Mouse (Mus musculus) ES-E14 (cell line): ENCODE measurements around the gene Rbfox3.

ENCODE experiments used
- CHD2 ChIP-seq: IDR thresholded peaks from 2 replicates; pipeline ENCODE4 v1.6.1; 2014; ENCODE audit warnings: mild to moderate bottlenecking, low read depth, low read length, inconsistent platforms
- HCFC1 ChIP-seq: IDR thresholded peaks from 2 replicates; pipeline ENCODE4 v1.6.1; 2012; ENCODE audit warnings: low read length, inconsistent platforms, borderline replicate concordance; ENCODE audit not compliant: insufficient read depth
- ZC3H11A ChIP-seq: IDR thresholded peaks from 2 replicates; pipeline ENCODE4 v1.6.1; 2012; ENCODE audit warnings: low read depth, mild to moderate bottlenecking, inconsistent platforms, low read length, borderline replicate concordance
- ZNF384 ChIP-seq: IDR thresholded peaks from 2 replicates; pipeline ENCODE4 v1.6.1; 2012; ENCODE audit warnings: low read depth, low read length, inconsistent platforms

DNA sequence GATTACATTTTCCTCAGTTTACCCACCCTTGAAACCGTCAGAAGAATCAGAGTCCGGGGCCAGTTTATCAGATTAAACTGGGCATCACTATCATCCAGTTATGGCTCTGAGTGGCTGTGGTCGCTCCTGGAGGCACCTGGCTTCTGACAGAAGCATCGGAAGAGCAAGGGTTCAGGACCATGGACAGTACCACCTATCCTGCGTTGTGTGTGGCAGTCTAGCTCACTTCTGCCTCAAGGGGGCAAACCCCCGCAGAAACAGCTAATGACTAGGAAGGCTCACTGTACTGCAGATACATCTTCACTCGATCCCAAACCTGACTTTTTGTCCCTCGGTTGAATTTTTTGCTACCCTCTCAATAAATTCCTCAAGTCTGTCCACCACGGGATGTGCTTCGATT is 252.1 kb downstream of the Rbfox3 start:
- TF ChIP-seq ZNF384 (no peak), CHD2 (no peak), HCFC1 (no peak), ZC3H11A (no peak; the same call in 1 of the 2 replicates)
